Mouse (Mus musculus): ENCODE measurements around the gene Mtmr3. TPM values are rescaled to one million over a fixed set of nuclear protein-coding genes. Genes with fewer than 3 reads are reported as not detected.
A peak's percentile ranks its signal among the peaks of the same experiment; 100 is the strongest.

The Mtmr3 gene
- total and polyA plus RNA-seq, 3 experiments: 31.7 to 46.3 (median 32.5) TPM

GRCm38 (mm10) chr11:4452467-4453184 is 142.0 kb downstream of the Mtmr3 start:
- Histone ChIP-seq H3K4me2 (ENCODE audit: insufficient read depth, low read depth, poor library complexity, severe bottlenecking) (no peak overlapping the region), H3K27me3 (replicated peaks) (no peaks in the 10 kb centered on the region), H3K9ac (ENCODE audit: insufficient read depth, low read depth) (no peak overlapping the region), H3K36me3 (replicated peaks in 1 of 2; ENCODE audit: control insufficient read depth in 1 of 2, insufficient read depth in 1 of 2, low read length in 1 of 2) (no peaks in the 10 kb centered on the region), H3K9me3 (replicated peaks; ENCODE audit: low read length) (no peaks in the 10 kb centered on the region), H3K4me1 (ENCODE audit: control insufficient read depth in 1 of 2, insufficient read depth in 2 of 2) (peaks cover 2 to 8% of the 10 kb centered on the region in 2 experiments; a peak in 3 of 4 replicates), H3K4me3 (replicated peaks in 1 of 3; ENCODE audit: low read depth in 2 of 3, low read length in 2 of 3, poor library complexity in 1 of 3) (no peak overlapping the region), H3K79me2 (replicated peaks; ENCODE audit: control insufficient read depth, extremely low read depth, insufficient read depth, poor library complexity, severe bottlenecking) (no peaks in the 10 kb centered on the region), H3K27ac (ENCODE audit: insufficient read depth, low read depth) (no peak overlapping the region)
- no peak for DNase-seq (ENCODE audit: extremely low read depth)
- no peak for TF ChIP-seq MAX (IDR thresholded peaks at IDR 0.05; ENCODE audit: low read length)
- no peak for TF ChIP-seq UBTF (IDR thresholded peaks at IDR 0.05; ENCODE audit: low read depth, low read length)
- no peak for TF ChIP-seq ZC3H11A (IDR thresholded peaks at IDR 0.05; ENCODE audit: low read depth, low read length)
- TF ChIP-seq E2F4 (IDR thresholded peaks at IDR 0.05; ENCODE audit: insufficient replicate concordance, low read depth, low read length): no peak
- TF ChIP-seq NRF1 (IDR thresholded peaks at IDR 0.05; ENCODE audit: low read depth, low read length): no peak
- no peak for TF ChIP-seq GABPA (IDR thresholded peaks at IDR 0.05; ENCODE audit: insufficient replicate concordance, low read depth, low read length)
- no peak for TF ChIP-seq MAFK (IDR thresholded peaks at IDR 0.05; ENCODE audit: insufficient replicate concordance, low read length)
- dilution Hi-C loops (cut with MboI; ENCODE audit: extremely low pct_ligation_motif_present, extremely low pct_unique_long_range_greater_than_20kb, low sequenced_read_pairs): no loop called here
- in situ Hi-C loops (cut with MboI; ENCODE audit: low pct_ligation_motif_present, low pct_unique_long_range_greater_than_20kb, low sequenced_read_pairs): no loop called here

DNA sequence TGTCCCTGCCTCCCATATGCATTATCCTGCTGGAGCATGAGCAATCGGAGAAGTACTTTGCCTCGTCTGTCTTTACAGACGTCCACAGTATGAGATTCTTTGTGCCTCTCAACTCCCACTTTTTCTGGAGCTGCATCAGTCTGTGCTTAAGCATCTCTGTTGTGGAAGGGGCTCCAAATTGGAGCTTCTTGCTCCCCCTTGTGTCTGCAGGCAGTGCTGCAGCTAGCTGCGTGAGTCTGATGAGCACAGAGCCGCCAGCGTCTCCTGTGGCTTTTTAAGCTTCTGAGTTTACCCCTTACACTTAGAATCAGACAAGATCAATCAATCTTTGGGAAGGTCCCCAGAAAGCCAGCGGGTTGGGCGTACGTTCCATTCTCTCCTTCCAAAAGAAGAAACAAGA is 143.5 kb downstream of the Mtmr3 start:
- Histone ChIP-seq H3K4me3 (replicated peaks in 1 of 3; ENCODE audit: low read depth in 2 of 3, low read length in 2 of 3, poor library complexity in 1 of 3) (no peak overlapping the region), H3K27me3 (replicated peaks) (no peaks in the 10 kb centered on the region), H3K9ac (ENCODE audit: insufficient read depth, low read depth) (no peak overlapping the region), H3K36me3 (replicated peaks in 1 of 2; ENCODE audit: control insufficient read depth in 1 of 2, insufficient read depth in 1 of 2, low read length in 1 of 2) (no peaks in the 10 kb centered on the region), H3K79me2 (replicated peaks; ENCODE audit: control insufficient read depth, extremely low read depth, insufficient read depth, poor library complexity, severe bottlenecking) (no peaks in the 10 kb centered on the region), H3K4me1 (ENCODE audit: control insufficient read depth in 1 of 2, insufficient read depth in 2 of 2) (peaks cover 0 to 8% of the 10 kb centered on the region in 2 experiments; a peak in 3 of 4 replicates), H3K9me3 (replicated peaks; ENCODE audit: low read length) (no peaks in the 10 kb centered on the region), H3K27ac (ENCODE audit: insufficient read depth, low read depth) (no peak overlapping the region), H3K4me2 (ENCODE audit: insufficient read depth, low read depth, poor library complexity, severe bottlenecking) (peak overlapping the region; percentile 16; the same call in 1 of the 2 replicates)
- dilution Hi-C loops (cut with MboI; ENCODE audit: extremely low pct_ligation_motif_present, extremely low pct_unique_long_range_greater_than_20kb, low sequenced_read_pairs): no loop called here
- DNase-seq (ENCODE audit: extremely low read depth): peak; percentile 75
- in situ Hi-C loops (cut with MboI; ENCODE audit: low pct_ligation_motif_present, low pct_unique_long_range_greater_than_20kb, low sequenced_read_pairs): no loop called here
- TF ChIP-seq UBTF (IDR thresholded peaks at IDR 0.05; ENCODE audit: low read depth, low read length) (no peak), ZC3H11A (IDR thresholded peaks at IDR 0.05; ENCODE audit: low read depth, low read length) (peak; percentile 69), MXI1 (IDR thresholded peaks at IDR 0.05; ENCODE audit: low read depth, low read length) (no peak), BHLHE40 (IDR thresholded peaks at IDR 0.05; ENCODE audit: low read depth, low read length) (no peak), SMC3 (IDR thresholded peaks at IDR 0.05; ENCODE audit: low read depth, low read length) (peak; percentile 98), NRF1 (IDR thresholded peaks at IDR 0.05; ENCODE audit: low read depth, low read length) (peak; percentile 26; the same call in 1 of the 2 replicates), TCF12 (IDR thresholded peaks at IDR 0.05; ENCODE audit: low read depth, low read length) (no peak), RAD21 (IDR thresholded peaks at IDR 0.05; ENCODE audit: low read depth, low read length) (peak; percentile 87), CHD2 (IDR thresholded peaks at IDR 0.05; ENCODE audit: low read length) (no peak), RCOR1 (conservative IDR thresholded peaks at IDR 0.05; ENCODE audit: low read depth, low read length) (no peak), HCFC1 (IDR thresholded peaks at IDR 0.05; ENCODE audit: low read depth, low read length) (no peak), CTCF (conservative IDR thresholded peaks at IDR 0.05 in 1 of 2, IDR thresholded peaks at IDR 0.05 in 1 of 2; ENCODE audit: low read depth in 2 of 2, low read length in 2 of 2) (peak; percentile 81 to 97), MAX (IDR thresholded peaks at IDR 0.05; ENCODE audit: low read length) (0 out of 2 replicates have a peak, but pooled peaks have one; percentile 23), MYC (IDR thresholded peaks at IDR 0.05; ENCODE audit: low read depth, low read length) (no peak)

Measured in CH12.LX (cell line).